Mouse (Mus musculus) MEL (cell line): ENCODE results near the gene 2410004B18Rik.

Source experiments
- CTCF ChIP-seq, 3 experiments: IDR thresholded peaks in 2 of 3; conservative IDR thresholded peaks in 1 of 3; 2 replicates each; pipeline ENCODE4 v1.5.1; 2011 to 2012; ENCODE audit warnings: low read length in 3 of 3, low read depth in 2 of 3, mild to moderate bottlenecking in 2 of 3, improper control_type of control experiment in 1 of 3, inconsistent platforms in 1 of 3, mixed read lengths in 1 of 3, moderate library complexity in 1 of 3; ENCODE audit not compliant: control insufficient read depth in 1 of 3, insufficient read depth in 1 of 3, poor library complexity in 1 of 3, severe bottlenecking in 1 of 3
- E2F4 ChIP-seq: IDR thresholded peaks from 2 replicates; pipeline ENCODE4 v1.6.1; 2011; ENCODE audit warnings: low read depth, low read length, improper control_type of control experiment, borderline replicate concordance
- MAX ChIP-seq: IDR thresholded peaks from 2 replicates; pipeline ENCODE4 v1.6.1; 2011; ENCODE audit warnings: low read length, improper control_type of control experiment
- MXI1 ChIP-seq: IDR thresholded peaks from 2 replicates; pipeline ENCODE4 v1.6.1; 2011; ENCODE audit warnings: mild to moderate bottlenecking, low read depth, low read length, improper control_type of control experiment
- MYB ChIP-seq: IDR thresholded peaks from 2 replicates; pipeline ENCODE4 v1.6.1; 2011; ENCODE audit warnings: mild to moderate bottlenecking, low read depth, low read length, improper control_type of control experiment
- MYC ChIP-seq: IDR thresholded peaks from 2 replicates; pipeline ENCODE4 v1.6.1; 2011; ENCODE audit warnings: low read depth, mild to moderate bottlenecking, low read length, improper control_type of control experiment, moderate library complexity
- SIN3A ChIP-seq: IDR thresholded peaks from 2 replicates; pipeline ENCODE4 v1.6.1; 2012; ENCODE audit warnings: low read length, improper control_type of control experiment, inconsistent platforms

- no peak; the same call in 1 of the 2 replicates for TF ChIP-seq SIN3A
- no peak for TF ChIP-seq CTCF (IDR thresholded peaks at IDR 0.05 in 2 of 3, conservative IDR thresholded peaks at IDR 0.05 in 1 of 3; ENCODE audit: control insufficient read depth in 1 of 3, insufficient read depth in 1 of 3, low read depth in 2 of 3, low read length in 3 of 3, poor library complexity in 1 of 3, severe bottlenecking in 1 of 3)
- TF ChIP-seq E2F4: no peak
- no peak; the same call in 1 of the 2 replicates for TF ChIP-seq MYC
- TF ChIP-seq MYB: no peak
- TF ChIP-seq MAX: no peak; the same call in 1 of the 2 replicates
- no peak for TF ChIP-seq MXI1
Measured at GRCm38 (mm10) chr3:145950815-145951130, 13.0 kb downstream of the 2410004B18Rik start.
